Mouse (Mus musculus) heart, adult 2 months (tissue): ENCODE data around the gene Fam20b. TPM values are rescaled to one million over a fixed set of nuclear protein-coding genes. Genes with fewer than 3 reads are reported as not detected.

Experiments
- DNase-seq, 2 experiments: peaks; one replicate each; pipeline ENCODE4 v3.0.0; 2021
- H3K27ac ChIP-seq: fragments of 200-600 bp; 2 replicates; pipeline ENCODE4 v1.8.1; 2022
- H3K27me3 ChIP-seq: fragments of 200-500 bp; 2 replicates; pipeline ENCODE4 v1.6.1; 2012; ENCODE audit warnings: mild to moderate bottlenecking, low read length, inconsistent platforms, mixed read lengths; ENCODE audit not compliant: control insufficient read depth, insufficient read depth
- H3K36me3 ChIP-seq: fragments of 200-500 bp; 2 replicates; pipeline ENCODE4 v1.6.1; 2012; ENCODE audit warnings: low read length, inconsistent platforms; ENCODE audit not compliant: control insufficient read depth, insufficient read depth
- H3K4me1 ChIP-seq: fragments of 200-500 bp; 2 replicates; pipeline ENCODE4 v1.6.1; 2011; ENCODE audit warnings: low read length; ENCODE audit not compliant: control insufficient read depth, insufficient read depth
- H3K4me3 ChIP-seq: fragments of 200-600 bp; 2 replicates; pipeline ENCODE4 v1.8.1; 2022
- H3K79me2 ChIP-seq: fragments of 200-500 bp; replicated peaks from 2 replicates; pipeline ENCODE4 v1.6.1; 2012; ENCODE audit warnings: mild to moderate bottlenecking, inconsistent platforms, low read length, moderate library complexity, mixed read lengths; ENCODE audit not compliant: control insufficient read depth, insufficient read depth
- H3K9ac ChIP-seq: fragments of 200-500 bp; 2 replicates; pipeline ENCODE4 v1.6.1; 2012; ENCODE audit warnings: low read depth, mild to moderate bottlenecking, control low read depth, inconsistent platforms, low read length, mixed read lengths
- CTCF ChIP-seq: fragments of 200-600 bp; IDR thresholded peaks from 2 replicates; pipeline ENCODE4 v1.8.1; 2022; ENCODE audit warnings: antibody characterized with exemption, mild to moderate bottlenecking, moderate library complexity
- EP300 ChIP-seq: fragments of 200-500 bp; IDR thresholded peaks from 2 replicates; pipeline ENCODE4 v1.6.1; 2011; ENCODE audit warnings: low read depth, low read length, control low read depth; ENCODE audit not compliant: insufficient read depth
- POLR2A ChIP-seq: fragments of 200-500 bp; IDR thresholded peaks from 2 replicates; pipeline ENCODE4 v1.6.1; 2011; ENCODE audit warnings: mild to moderate bottlenecking, low read depth, low read length, control low read depth; ENCODE audit not compliant: insufficient read depth
- WGBS: fragments of 180-500 bp; shearing (Covaris S2); methylation state at CpG from one replicate; pipeline ENCODE4 v1.1.7; 2018; 5-methylcytosine and 5-hydroxymethylcytosine counted together
- intact Hi-C: fragments of 180-260 bp; cut with DNase I; formaldehyde crosslinking; loops from one replicate; pipeline ENCODE4 v1.15.1; 2025
- polyA plus RNA-seq: library from polyadenylated mRNA; depleted of rRNA; stranded (reverse); fragments of >200 nt; gene quantifications from 2 replicates; pipeline ENCODE4 v1.2.3, GENCODE M21; 2012; rRNA removed
- total RNA-seq, 2 experiments: library from RNA; stranded (reverse); gene quantifications; 2 replicates each; pipeline ENCODE4 v1.2.3; 2021

The Fam20b gene
- total and polyA plus RNA-seq, 3 experiments = 24.6 to 62.8 (median 53.5) TPM

- H3K79me2 ChIP-seq = no peaks in the 10 kb centered on the region
- intact Hi-C loops = loop anchor here (1.0 to 5.0 kb wide), 5 partner anchors 51 to 546 kb away; no protein-coding TSS in a partner anchor
Measured at GRCm38 (mm10) chr1:156633095-156633494, 85.8 kb downstream of the Fam20b start.

GRCm38 (mm10) chr1:156630965-156631364 is 87.9 kb downstream of the Fam20b start:
- H3K27ac ChIP-seq = no peak overlapping the region
- H3K36me3 ChIP-seq = no peaks in the 10 kb centered on the region
- H3K4me1 ChIP-seq = no peaks in the 10 kb centered on the region; the same call in 1 of the 2 replicates
- intact Hi-C loops = loop anchor here (5.0 kb wide), 3 partner anchors 49 to 544 kb away; no protein-coding TSS in a partner anchor
- H3K79me2 ChIP-seq = no peaks in the 10 kb centered on the region
- H3K9ac ChIP-seq = no peak overlapping the region
- TF ChIP-seq CTCF (peak; percentile 61), POLR2A (no peak)
- no peak for DNase-seq
- H3K27me3 ChIP-seq = no peaks in the 10 kb centered on the region
- no peak overlapping the region for H3K4me3 ChIP-seq

More at GRCm38 (mm10) chr1:156633095-156633494, 85.8 kb downstream of the Fam20b start:
- Histone ChIP-seq H3K27ac (no peak overlapping the region), H3K36me3 (no peaks in the 10 kb centered on the region), H3K27me3 (no peaks in the 10 kb centered on the region), H3K9ac (no peak overlapping the region), H3K4me3 (no peak overlapping the region), H3K4me1 (no peaks in the 10 kb centered on the region; the same call in 1 of the 2 replicates)
- DNase-seq = peak in 1 of 2 experiments; percentile 40
- WGBS = 75% methylated on average over 10 of the region's 10 CpGs
- peak; percentile 84 for TF ChIP-seq CTCF
- TF ChIP-seq POLR2A = no peak
- TF ChIP-seq EP300 = 0 out of 2 replicates have a peak, but pooled peaks have one; percentile 14

GRCm38 (mm10) chr1:156629984-156630383 is 88.9 kb downstream of the Fam20b start:
- H3K36me3 ChIP-seq = no peaks in the 10 kb centered on the region
- intact Hi-C loops = loop anchor here (1.0 to 5.0 kb wide), 4 partner anchors 48 to 543 kb away; no protein-coding TSS in a partner anchor
- H3K79me2 ChIP-seq = no peaks in the 10 kb centered on the region
- no peak for DNase-seq
- no peak overlapping the region for H3K9ac ChIP-seq
- no peaks in the 10 kb centered on the region for H3K27me3 ChIP-seq
- 87% methylated on average over 8 of the region's 8 CpGs for WGBS
- H3K27ac ChIP-seq = no peak overlapping the region
- no peaks in the 10 kb centered on the region; the same call in 1 of the 2 replicates for H3K4me1 ChIP-seq
- H3K4me3 ChIP-seq = no peak overlapping the region
- no peak for TF ChIP-seq EP300
- no peak for TF ChIP-seq CTCF
- no peak for TF ChIP-seq POLR2A

Other genes with a start within 250 kb of the Fam20b start
- 1 to 10 TPM; 7.1 to 8.2 TPM for gene Soat1, start 244.8 kb downstream of the Fam20b start, total RNA-seq
- 5.6 and 13.3 TPM in 2 replicates for gene Soat1, start 244.8 kb downstream of the Fam20b start, polyA plus RNA-seq
- gene Gm10031, start 195.1 kb downstream of the Fam20b start, total RNA-seq = 10 to 100 TPM; 45.0 to 52.3 TPM
- 9.5 and 16.3 TPM in 2 replicates for gene Gm10031, start 195.1 kb downstream of the Fam20b start, polyA plus RNA-seq
- gene Abl2, start 160.3 kb downstream of the Fam20b start, total RNA-seq = 10 to 100 TPM; 22.1 to 25.7 TPM
- 4.7 and 9.3 TPM in 2 replicates for gene Abl2, start 160.3 kb downstream of the Fam20b start, polyA plus RNA-seq
- gene Tor3a, start 44.7 kb downstream of the Fam20b start, total RNA-seq = 10 to 100 TPM in 1 of 2 experiments, 1 to 10 TPM in 1; 8.3 to 11.6 TPM
- gene Tor3a, start 44.7 kb downstream of the Fam20b start, polyA plus RNA-seq = 8.9 and 11.8 TPM in 2 replicates
- 1 to 10 TPM; 2.2 to 3.6 TPM for gene Angptl1, start 119.5 kb upstream of the Fam20b start, total RNA-seq
- gene Angptl1, start 119.5 kb upstream of the Fam20b start, polyA plus RNA-seq = 1.2 and 1.8 TPM in 2 replicates
- 1 to 10 TPM; 8.1 TPM for gene Ralgps2, start 220.5 kb upstream of the Fam20b start, total RNA-seq
- 3.5 and 4.9 TPM in 2 replicates for gene Ralgps2, start 220.5 kb upstream of the Fam20b start, polyA plus RNA-seq